Mouse (Mus musculus) heart, adult 8-10 months (tissue): ENCODE measurements around the gene Slc8a3. TPM values are rescaled to one million over a fixed set of nuclear protein-coding genes. Genes with fewer than 3 reads are reported as not detected.

Source experiments
- DNase-seq: peaks from one replicate; pipeline ENCODE4 v3.0.0; 2022; ENCODE audit warnings: low spot score
- total RNA-seq, 4 experiments: library from RNA; stranded (reverse); gene quantifications; 2 replicates each; pipeline ENCODE4 v1.2.4; 2022

Gene Slc8a3
- total RNA-seq, 4 experiments from 2014 or later = 0.16 to 0.20 (median 0.16) TPM

- DNase-seq = no peak
These were observed 146.9 kb downstream of the Slc8a3 start for GRCm38 (mm10) chr12:81186081-81186480.

GRCm38 (mm10) chr12:81184967-81185366 is 148.0 kb downstream of the Slc8a3 start:
- DNase-seq = no peak

GRCm38 (mm10) chr12:81182073-81182472 is 150.9 kb downstream of the Slc8a3 start:
- peak; percentile 35 for DNase-seq

GRCm38 (mm10) chr12:81175252-81175651 is 157.7 kb downstream of the Slc8a3 start:
- no peak for DNase-seq

GRCm38 (mm10) chr12:81173893-81174292 is 159.1 kb downstream of the Slc8a3 start:
- DNase-seq = no peak

- no peak for DNase-seq
These were observed 160.0 kb downstream of the Slc8a3 start for GRCm38 (mm10) chr12:81173011-81173410.

GRCm38 (mm10) chr12:81170076-81170475 is 162.9 kb downstream of the Slc8a3 start:
- no peak for DNase-seq

- DNase-seq = no peak
These were observed 164.5 kb downstream of the Slc8a3 start for GRCm38 (mm10) chr12:81168494-81168893.

- DNase-seq = no peak
These were observed 164.9 kb downstream of the Slc8a3 start for GRCm38 (mm10) chr12:81168031-81168430.

GRCm38 (mm10) chr12:81167142-81167541 is 165.8 kb downstream of the Slc8a3 start:
- no peak for DNase-seq

GRCm38 (mm10) chr12:81166615-81167014 is 166.4 kb downstream of the Slc8a3 start:
- DNase-seq = no peak

- DNase-seq = no peak
These were observed 166.9 kb downstream of the Slc8a3 start for GRCm38 (mm10) chr12:81166092-81166491.

- DNase-seq = no peak
These were observed 169.4 kb downstream of the Slc8a3 start for GRCm38 (mm10) chr12:81163566-81163965.

GRCm38 (mm10) chr12:81163131-81163530 is 169.8 kb downstream of the Slc8a3 start:
- DNase-seq = no peak

- no peak for DNase-seq
These were observed 171.7 kb downstream of the Slc8a3 start for GRCm38 (mm10) chr12:81161282-81161681.

- DNase-seq = no peak
These were observed 172.1 kb downstream of the Slc8a3 start for GRCm38 (mm10) chr12:81160831-81161230.

- DNase-seq = no peak
These were observed 172.6 kb downstream of the Slc8a3 start for GRCm38 (mm10) chr12:81160425-81160824.

GRCm38 (mm10) chr12:81159947-81160346 is 173.0 kb downstream of the Slc8a3 start:
- no peak for DNase-seq

- DNase-seq = no peak
These were observed 176.1 kb downstream of the Slc8a3 start for GRCm38 (mm10) chr12:81156841-81157240.

- peak; percentile 72 for DNase-seq
These were observed 177.3 kb downstream of the Slc8a3 start for GRCm38 (mm10) chr12:81155675-81156074.

- peak; percentile 14 for DNase-seq
These were observed 180.9 kb downstream of the Slc8a3 start for GRCm38 (mm10) chr12:81152082-81152481.

GRCm38 (mm10) chr12:81150917-81151316 is 182.1 kb downstream of the Slc8a3 start:
- peak; percentile 63 for DNase-seq

- no peak for DNase-seq
These were observed 185.0 kb downstream of the Slc8a3 start for GRCm38 (mm10) chr12:81147956-81148355.
